Mouse (Mus musculus): Measurements from ENCODE around the gene Nckap1l. TPM values are rescaled to one million over a fixed set of nuclear protein-coding genes. Genes with fewer than 3 reads are reported as not detected.

Nckap1l gene
- polyA plus RNA-seq, 1 experiment from 2014 or later = 2.6 TPM

GRCm38 (mm10) chr15:103530372-103530771 is 76.8 kb downstream of the Nckap1l start:
- peak; percentile 83 for ATAC-seq (ENCODE audit: low read depth)
- peaks cover 29% of the 10 kb centered on the region for H3K4me1 ChIP-seq (replicated peaks)
- no peaks in the 10 kb centered on the region for H3K9me3 ChIP-seq
- H3K4me2 ChIP-seq = no peak overlapping the region
- no peaks in the 10 kb centered on the region; the same call in 1 of the 2 replicates for H3K27me3 ChIP-seq
- WGBS = 7% methylated on average over 5 of the region's 5 CpGs
- peaks cover 47% of the 10 kb centered on the region for H3K36me3 ChIP-seq
- no peak overlapping the region for H3K4me3 ChIP-seq
- peak overlapping the region; percentile 41; the same call in 1 of the 2 replicates for H3K9ac ChIP-seq
- peak overlapping the region; percentile 52; the same call in 1 of the 2 replicates for H3K27ac ChIP-seq (replicated peaks)

DNA sequence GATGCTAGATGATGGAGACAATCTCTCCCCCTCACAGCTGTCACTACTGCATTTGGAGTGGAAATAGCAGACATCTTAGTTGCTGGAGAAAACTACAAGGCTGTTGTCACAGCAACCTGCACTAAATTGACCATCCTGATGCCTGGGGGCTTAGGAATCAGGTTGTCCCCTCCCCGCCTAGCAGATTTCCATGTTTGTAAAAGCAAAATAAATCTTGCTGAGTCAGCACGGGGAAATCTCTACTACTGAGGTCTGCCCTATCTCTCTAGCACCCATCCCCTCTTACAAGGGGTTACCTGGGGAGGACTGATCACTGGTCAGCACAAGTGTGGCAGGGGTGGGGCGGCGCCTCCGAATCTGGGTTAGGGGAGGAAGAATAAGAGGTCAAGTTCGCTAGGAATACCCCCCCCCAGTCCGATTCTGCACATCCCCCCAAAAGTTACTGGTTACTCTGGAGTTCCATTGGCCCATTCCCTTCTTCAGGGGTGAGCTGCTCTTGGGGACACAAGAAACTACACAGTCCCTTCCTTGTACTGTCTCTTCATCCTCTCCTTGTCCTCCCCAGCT is 80.5 kb downstream of the Nckap1l start:
- peaks cover 56% of the 10 kb centered on the region for H3K4me1 ChIP-seq (replicated peaks)
- 82% methylated on average over 7 of the region's 7 CpGs for WGBS
- no peak overlapping the region for H3K4me3 ChIP-seq
- H3K4me2 ChIP-seq = no peak overlapping the region
- no peak overlapping the region for H3K9ac ChIP-seq
- no peak overlapping the region for H3K27ac ChIP-seq (replicated peaks)
- peaks cover 11% of the 10 kb centered on the region for H3K36me3 ChIP-seq
- no peak for ATAC-seq (ENCODE audit: low read depth)
- H3K27me3 ChIP-seq = peaks cover 10% of the 10 kb centered on the region
- no peaks in the 10 kb centered on the region for H3K9me3 ChIP-seq

- Histone ChIP-seq H3K9ac (no peak overlapping the region), H3K27me3 (peaks cover 12% of the 10 kb centered on the region), H3K36me3 (peaks cover 3% of the 10 kb centered on the region; the same call in 1 of the 2 replicates), H3K27ac (replicated peaks) (no peak overlapping the region), H3K4me3 (no peak overlapping the region), H3K4me2 (no peak overlapping the region), H3K9me3 (no peaks in the 10 kb centered on the region), H3K4me1 (replicated peaks) (peaks cover 50% of the 10 kb centered on the region)
- WGBS = 85% methylated on average over 2 of the region's 2 CpGs
- no peak for ATAC-seq (ENCODE audit: low read depth)
Observed at GRCm38 (mm10) chr15:103535030-103535429, 81.4 kb downstream of the Nckap1l start.

DNA sequence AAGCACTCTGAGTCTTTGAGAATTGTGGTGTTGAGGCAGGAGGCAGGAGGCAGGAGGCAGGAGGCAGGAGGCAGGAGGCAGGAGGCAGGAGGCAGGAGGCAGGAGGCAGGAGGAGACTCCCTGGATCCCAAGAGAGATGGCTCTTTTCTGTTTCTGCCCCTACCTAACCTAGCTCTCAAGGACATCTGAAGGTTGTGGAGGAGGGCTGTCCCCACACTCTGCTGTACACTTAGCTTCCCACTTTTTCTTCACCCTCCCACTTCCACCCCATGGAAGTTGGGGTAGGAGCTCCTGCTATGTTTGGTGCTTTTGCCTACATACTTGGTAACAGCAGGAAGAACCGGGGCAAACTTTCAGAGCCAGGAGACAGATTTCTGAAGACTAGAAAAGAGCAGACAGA is 82.2 kb downstream of the Nckap1l start:
- Histone ChIP-seq H3K4me3 (no peak overlapping the region), H3K36me3 (peaks cover 3% of the 10 kb centered on the region; the same call in 1 of the 2 replicates), H3K4me2 (no peak overlapping the region), H3K9me3 (no peaks in the 10 kb centered on the region), H3K27me3 (peaks cover 12% of the 10 kb centered on the region), H3K27ac (replicated peaks) (no peak overlapping the region), H3K9ac (no peak overlapping the region), H3K4me1 (replicated peaks) (peaks cover 44% of the 10 kb centered on the region)
- ATAC-seq (ENCODE audit: low read depth) = no peak
- 59% methylated on average over 1 of the region's 1 CpGs for WGBS

DNA sequence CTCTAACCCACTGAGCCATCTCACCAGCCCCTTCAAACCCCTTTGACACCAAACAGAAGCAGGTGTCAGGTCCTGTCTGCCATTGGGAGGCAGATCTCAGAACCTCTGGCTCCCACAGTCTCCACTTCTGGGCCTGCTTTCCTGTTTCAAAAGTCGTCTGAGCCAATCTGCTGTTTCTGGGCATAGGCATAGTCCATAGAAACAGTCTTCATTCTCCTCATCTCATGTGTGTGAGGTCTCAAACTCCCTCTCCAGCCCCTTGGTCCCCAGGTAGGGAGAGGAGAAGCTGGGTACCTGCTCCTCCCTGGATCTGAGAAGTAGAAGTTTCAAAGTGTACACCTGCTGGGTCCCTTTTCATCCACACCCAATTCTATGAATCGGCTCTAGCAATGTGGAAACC is 82.9 kb downstream of the Nckap1l start:
- Histone ChIP-seq H3K36me3 (no peaks in the 10 kb centered on the region), H3K9ac (peak overlapping the region; percentile 84), H3K4me1 (replicated peaks) (peaks cover 41% of the 10 kb centered on the region), H3K27me3 (peaks cover 12% of the 10 kb centered on the region), H3K9me3 (no peaks in the 10 kb centered on the region), H3K27ac (replicated peaks) (no peak overlapping the region), H3K4me2 (peak overlapping the region; percentile 88), H3K4me3 (peak overlapping the region; percentile 85)
- no peak for ATAC-seq (ENCODE audit: low read depth)
- WGBS = 28% methylated on average over 2 of the region's 2 CpGs

DNA sequence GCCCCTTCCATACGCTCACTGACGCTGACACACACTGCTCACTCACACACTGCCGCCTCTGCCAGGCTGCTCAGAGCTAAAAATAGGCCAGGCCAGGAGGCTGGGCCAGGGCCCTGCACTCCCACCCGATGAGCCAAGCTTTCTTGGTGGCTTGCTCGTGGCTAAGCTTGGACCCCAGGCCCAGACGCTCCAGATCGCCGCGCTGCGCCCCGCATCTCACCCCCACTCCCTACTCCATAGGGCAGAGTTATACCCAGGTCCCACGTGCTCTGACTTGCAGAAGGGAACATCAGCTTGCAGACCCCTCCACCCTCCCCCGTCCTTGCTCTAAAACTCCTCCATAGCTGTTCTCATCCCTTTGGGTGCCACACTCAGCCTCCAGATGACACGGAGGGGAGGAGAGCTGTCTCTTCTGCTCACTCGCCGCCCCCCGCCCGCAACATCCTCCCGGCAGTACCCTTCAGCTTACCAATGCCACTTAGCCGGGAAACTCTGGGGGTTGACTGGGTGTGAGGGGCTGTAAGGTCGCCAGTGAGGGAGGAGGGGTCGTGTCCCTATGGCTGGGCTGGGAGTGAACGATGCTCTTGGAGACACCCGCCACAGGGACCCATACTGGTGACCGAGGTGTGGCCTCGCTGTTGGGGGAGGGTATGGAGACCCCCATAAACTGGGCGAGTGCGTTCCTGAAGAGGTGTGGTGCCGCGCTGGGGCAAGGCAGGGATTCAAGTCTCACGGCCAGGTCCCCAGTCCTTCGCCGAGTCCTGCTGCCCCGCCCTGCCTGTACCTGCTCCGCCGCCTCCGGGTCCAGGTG is 83.6 kb downstream of the Nckap1l start:
- Histone ChIP-seq H3K36me3 (no peaks in the 10 kb centered on the region), H3K4me1 (replicated peaks) (peaks cover 41% of the 10 kb centered on the region), H3K27me3 (peaks cover 12% of the 10 kb centered on the region), H3K27ac (replicated peaks) (peak overlapping the region; percentile 74), H3K9ac (peak overlapping the region; percentile 84), H3K4me3 (peak overlapping the region; percentile 85), H3K9me3 (no peaks in the 10 kb centered on the region), H3K4me2 (peak overlapping the region; percentile 88)
- 1% methylated on average over 37 of the region's 37 CpGs for WGBS
- ATAC-seq (ENCODE audit: low read depth) = peak; percentile 68

GRCm38 (mm10) chr15:103537822-103538213 is 84.2 kb downstream of the Nckap1l start, which contains the start of gene Ppp1r1a:
TSS of gene Ppp1r1a (minus strand) at chr15:103538003.
- Histone ChIP-seq H3K9ac (peak within 1 kb of the TSS; percentile 84), H3K27ac (replicated peaks) (peak within 1 kb of the TSS; percentile 74), H3K4me1 (replicated peaks) (peaks cover 41% of the 10 kb centered on the region), H3K9me3 (no peaks in the 10 kb centered on the region), H3K36me3 (no peaks in the 10 kb centered on the region), H3K4me3 (peak within 1 kb of the TSS; percentile 85), H3K27me3 (peaks cover 12% of the 10 kb centered on the region), H3K4me2 (peak within 1 kb of the TSS; percentile 88)
- WGBS = under 1% methylated on average over 36 of the region's 36 CpGs
- peak; percentile 84 for ATAC-seq (ENCODE audit: low read depth)

- H3K9ac ChIP-seq = no peak overlapping the region
- peaks cover 12% of the 10 kb centered on the region for H3K27me3 ChIP-seq
- no peak overlapping the region for H3K4me3 ChIP-seq
- no peaks in the 10 kb centered on the region for H3K36me3 ChIP-seq
- WGBS = 47% methylated on average over 2 of the region's 2 CpGs
- H3K4me1 ChIP-seq (replicated peaks) = peaks cover 35% of the 10 kb centered on the region
- ATAC-seq (ENCODE audit: low read depth) = no peak
- no peak overlapping the region for H3K27ac ChIP-seq (replicated peaks)
- H3K9me3 ChIP-seq = no peaks in the 10 kb centered on the region
- no peak overlapping the region for H3K4me2 ChIP-seq
Observed at GRCm38 (mm10) chr15:103539259-103539658, 85.7 kb downstream of the Nckap1l start.

- no peak overlapping the region for H3K4me3 ChIP-seq
- no peak overlapping the region for H3K27ac ChIP-seq (replicated peaks)
- H3K4me1 ChIP-seq (replicated peaks) = peaks cover 27% of the 10 kb centered on the region
- H3K9ac ChIP-seq = no peak overlapping the region
- H3K27me3 ChIP-seq = peaks cover 12% of the 10 kb centered on the region
- no peaks in the 10 kb centered on the region for H3K9me3 ChIP-seq
- H3K4me2 ChIP-seq = no peak overlapping the region
- WGBS = 65% methylated on average over 1 of the region's 1 CpGs
- no peak for ATAC-seq (ENCODE audit: low read depth)
- no peaks in the 10 kb centered on the region for H3K36me3 ChIP-seq
Observed at GRCm38 (mm10) chr15:103540646-103541045, 87.1 kb downstream of the Nckap1l start.

DNA sequence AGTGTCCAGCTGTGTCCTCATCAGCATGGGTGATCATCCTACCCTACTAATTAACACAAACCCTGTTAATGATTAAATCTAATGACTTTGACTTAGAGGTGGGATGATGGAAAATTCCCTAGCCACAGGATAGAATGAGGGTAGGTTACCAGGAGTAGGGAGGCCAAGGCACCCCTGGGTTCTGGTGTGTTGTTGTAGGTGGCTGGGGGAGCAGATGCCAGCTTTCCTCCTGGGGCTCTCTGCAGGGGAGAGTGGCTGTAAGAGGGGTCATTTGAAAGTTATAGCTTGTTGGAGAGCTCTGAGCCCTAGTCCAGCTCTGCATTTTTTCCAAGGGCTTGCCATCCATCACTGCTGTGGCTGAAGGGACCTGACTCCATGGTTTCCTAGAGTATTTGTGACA is 88.9 kb downstream of the Nckap1l start:
- Histone ChIP-seq H3K4me3 (no peak overlapping the region), H3K27me3 (peaks cover 12% of the 10 kb centered on the region), H3K27ac (replicated peaks) (no peak overlapping the region), H3K4me2 (no peak overlapping the region), H3K9me3 (no peaks in the 10 kb centered on the region), H3K9ac (no peak overlapping the region), H3K4me1 (replicated peaks) (peaks cover 11% of the 10 kb centered on the region; the same call in 1 of the 2 replicates), H3K36me3 (no peaks in the 10 kb centered on the region)
- ATAC-seq (ENCODE audit: low read depth) = no peak

DNA sequence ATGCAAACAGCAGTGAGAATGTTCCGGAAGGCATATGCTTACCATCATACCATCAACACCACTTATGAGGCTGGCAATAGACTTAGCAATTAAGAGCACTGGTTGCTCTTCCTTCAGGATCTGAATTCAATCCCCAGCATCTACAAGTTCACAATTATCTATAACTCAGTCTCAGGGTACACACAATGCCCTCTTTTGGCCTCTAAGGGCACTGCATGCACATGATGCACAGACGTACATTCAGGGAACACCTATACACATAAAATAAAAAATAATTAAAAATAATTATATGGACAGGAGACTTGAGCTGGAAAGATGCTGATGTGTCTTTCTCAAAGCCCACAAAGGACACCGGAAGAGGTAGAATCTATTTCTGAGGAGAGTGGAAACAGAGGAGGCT is 94.4 kb downstream of the Nckap1l start:
- H3K4me3 ChIP-seq = no peak overlapping the region
- no peak overlapping the region for H3K9ac ChIP-seq
- ATAC-seq (ENCODE audit: low read depth) = no peak
- no peak overlapping the region for H3K27ac ChIP-seq (replicated peaks)
- no peaks in the 10 kb centered on the region for H3K36me3 ChIP-seq
- no peaks in the 10 kb centered on the region; the same call in 1 of the 2 replicates for H3K4me1 ChIP-seq (replicated peaks)
- no peak overlapping the region for H3K4me2 ChIP-seq
- no peaks in the 10 kb centered on the region for H3K9me3 ChIP-seq
- no peaks in the 10 kb centered on the region for H3K27me3 ChIP-seq
- 89% methylated on average over 3 of the region's 3 CpGs for WGBS

Data from neural tube, embryonic 13.5 days (tissue).